Mouse (Mus musculus) heart, embryonic 11.5 days (tissue): ENCODE data around the gene Tmprss13. TPM values are rescaled to one million over a fixed set of nuclear protein-coding genes. Genes with fewer than 3 reads are reported as not detected.

ENCODE experiments used
- ATAC-seq: fragments of 200-750 bp; cut with Nextera tagmentation; replicated peaks from 2 replicates; pipeline ENCODE4 v1.8.0; 2017; ENCODE audit warnings: moderate library complexity; ENCODE audit not compliant: insufficient number of reproducible peaks, low FRiP score, low TSS enrichment
- H3K27ac ChIP-seq: fragments of 300-500 bp; sonication (generic); 2 replicates; pipeline ENCODE4 v1.5.1; 2014; ENCODE audit warnings: mild to moderate bottlenecking, low read depth, low read length
- H3K27me3 ChIP-seq: fragments of 300-500 bp; sonication (generic); 2 replicates; pipeline ENCODE4 v1.6.1; 2014; ENCODE audit warnings: mild to moderate bottlenecking, low read length, mixed read lengths; ENCODE audit not compliant: control insufficient read depth, insufficient read depth
- H3K36me3 ChIP-seq: fragments of 300-500 bp; sonication (generic); 2 replicates; pipeline ENCODE4 v1.6.1; 2014; ENCODE audit warnings: mild to moderate bottlenecking, low read length, moderate library complexity, mixed read lengths; ENCODE audit not compliant: control insufficient read depth, insufficient read depth
- H3K4me1 ChIP-seq: fragments of 300-500 bp; sonication (generic); 2 replicates; pipeline ENCODE4 v1.6.1; 2014; ENCODE audit warnings: low read length; ENCODE audit not compliant: control insufficient read depth, insufficient read depth
- H3K4me2 ChIP-seq: fragments of 300-500 bp; sonication (generic); 2 replicates; pipeline ENCODE4 v1.6.1; 2014; ENCODE audit warnings: mild to moderate bottlenecking, moderate library complexity
- H3K4me3 ChIP-seq: fragments of 300-500 bp; sonication (generic); 2 replicates; pipeline ENCODE4 v1.5.1; 2014; ENCODE audit warnings: low read depth, low read length
- H3K9ac ChIP-seq: fragments of 300-500 bp; sonication (generic); 2 replicates; pipeline ENCODE4 v1.6.1; 2014; ENCODE audit warnings: mild to moderate bottlenecking, low read depth, low read length, moderate library complexity
- H3K9me3 ChIP-seq: fragments of 300-500 bp; sonication (generic); replicated peaks from 2 replicates; pipeline ENCODE4 v1.6.1; 2016; ENCODE audit warnings: low read length; ENCODE audit not compliant: control insufficient read depth
- WGBS: fragments of 180-500 bp; shearing (Covaris S2); extraction: QIAGEN DNeasy Blood & Tissue Kit; methylation state at CpG from one replicate; pipeline ENCODE4 v1.1.7; 2014; ENCODE audit not compliant: insufficient replicate concordance; 5-methylcytosine and 5-hydroxymethylcytosine counted together
- polyA plus RNA-seq: library from polyadenylated mRNA; unstranded; fragments of >200 nt; fragmentation: Nextera tagmentation; extraction: Ambion mirVana; gene quantifications from 2 replicates; pipeline ENCODE4 v1.2.1, GENCODE M21; 2014

The Tmprss13 gene
- polyA plus RNA-seq, 1 experiment from 2014 or later: 0.31 TPM

DNA sequence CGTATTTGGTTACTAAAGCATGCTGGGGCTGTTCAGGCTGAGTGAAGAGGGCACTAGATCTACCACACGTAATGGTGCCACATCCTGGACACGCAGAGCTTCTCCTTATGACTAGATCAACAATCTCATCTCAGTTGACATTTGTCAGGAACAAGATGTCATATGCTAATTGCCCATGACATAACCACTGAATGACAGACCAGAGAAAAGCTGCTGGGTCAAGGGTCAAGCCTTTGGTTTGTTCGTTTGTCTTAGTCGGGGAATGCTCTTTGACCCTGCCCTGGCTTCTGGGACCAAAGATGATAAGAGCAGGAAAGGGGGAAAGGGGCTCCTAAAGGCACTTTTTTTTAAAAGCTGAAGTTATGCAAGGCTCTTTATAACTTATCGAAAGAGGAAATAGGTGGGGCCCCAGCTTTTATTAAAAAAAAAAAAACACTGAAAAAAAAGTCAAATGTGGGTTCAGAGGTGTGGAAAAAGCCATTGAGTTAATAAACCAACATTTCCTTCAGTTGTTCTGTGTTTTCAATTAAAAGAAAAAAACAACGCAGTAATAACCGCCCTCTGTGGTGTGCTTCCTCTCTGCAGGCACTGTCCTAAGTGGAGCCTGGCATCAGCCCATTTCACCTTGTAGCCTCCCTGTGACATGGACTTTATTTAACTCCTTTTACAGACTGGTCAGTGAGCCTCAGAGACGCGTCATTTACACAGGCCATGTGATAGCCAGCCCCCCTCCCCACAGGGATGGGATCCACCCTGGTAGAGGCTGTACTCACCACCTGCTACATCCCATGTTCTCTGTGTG is 24.5 kb upstream of the Tmprss13 start:
- no peak overlapping the region for H3K4me3 ChIP-seq
- WGBS: 47% methylated on average over 10 of the region's 10 CpGs
- no peak overlapping the region for H3K4me2 ChIP-seq
- H3K36me3 ChIP-seq: no peaks in the 10 kb centered on the region
- no peaks in the 10 kb centered on the region for H3K4me1 ChIP-seq
- ATAC-seq: no peak
- no peak overlapping the region for H3K9ac ChIP-seq
- no peaks in the 10 kb centered on the region for H3K9me3 ChIP-seq
- H3K27me3 ChIP-seq: no peaks in the 10 kb centered on the region
- no peak overlapping the region for H3K27ac ChIP-seq

DNA sequence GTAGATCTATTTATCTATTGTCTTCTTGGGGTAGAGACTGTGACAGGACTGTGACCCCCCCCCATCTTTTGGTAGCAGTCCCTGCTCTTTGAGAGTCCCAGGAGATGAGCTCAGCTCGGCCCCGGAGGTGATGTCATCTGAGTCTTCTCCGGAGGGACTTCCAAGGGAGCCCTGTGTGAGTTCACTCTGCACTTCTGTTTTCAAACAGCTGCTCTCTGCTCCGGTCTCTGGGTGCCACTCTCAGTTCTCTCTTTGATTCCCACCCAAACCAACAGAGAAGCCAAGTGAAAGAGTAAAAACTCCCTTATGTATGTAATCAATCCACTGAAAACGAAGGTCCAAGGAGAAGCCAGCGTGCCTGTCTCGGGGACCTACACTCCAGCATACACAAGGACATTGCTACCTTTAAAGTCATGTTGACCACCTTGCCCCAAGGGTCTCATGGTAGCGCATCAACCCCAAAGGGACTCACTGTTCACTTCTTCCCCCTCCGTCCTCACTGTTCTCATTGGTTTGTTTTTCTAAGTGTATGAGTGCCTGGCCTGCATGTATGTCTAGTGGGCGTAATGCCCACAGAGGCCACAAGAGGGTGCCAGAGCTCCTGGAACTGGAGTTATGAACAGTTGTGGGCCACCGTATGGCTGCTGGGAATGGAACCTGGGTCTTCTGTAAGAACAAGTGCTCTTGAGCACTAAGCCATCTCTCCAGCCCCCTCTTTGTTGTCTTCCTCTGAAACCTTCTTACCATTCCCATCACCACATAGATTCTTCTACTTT is 19.5 kb upstream of the Tmprss13 start:
- H3K9me3 ChIP-seq: no peaks in the 10 kb centered on the region
- no peak for ATAC-seq
- no peak overlapping the region for H3K4me2 ChIP-seq
- no peaks in the 10 kb centered on the region for H3K4me1 ChIP-seq
- no peaks in the 10 kb centered on the region for H3K36me3 ChIP-seq
- H3K9ac ChIP-seq: no peak overlapping the region
- WGBS: 75% methylated on average over 11 of the region's 11 CpGs
- H3K4me3 ChIP-seq: no peak overlapping the region
- H3K27ac ChIP-seq: no peak overlapping the region
- no peaks in the 10 kb centered on the region for H3K27me3 ChIP-seq

DNA sequence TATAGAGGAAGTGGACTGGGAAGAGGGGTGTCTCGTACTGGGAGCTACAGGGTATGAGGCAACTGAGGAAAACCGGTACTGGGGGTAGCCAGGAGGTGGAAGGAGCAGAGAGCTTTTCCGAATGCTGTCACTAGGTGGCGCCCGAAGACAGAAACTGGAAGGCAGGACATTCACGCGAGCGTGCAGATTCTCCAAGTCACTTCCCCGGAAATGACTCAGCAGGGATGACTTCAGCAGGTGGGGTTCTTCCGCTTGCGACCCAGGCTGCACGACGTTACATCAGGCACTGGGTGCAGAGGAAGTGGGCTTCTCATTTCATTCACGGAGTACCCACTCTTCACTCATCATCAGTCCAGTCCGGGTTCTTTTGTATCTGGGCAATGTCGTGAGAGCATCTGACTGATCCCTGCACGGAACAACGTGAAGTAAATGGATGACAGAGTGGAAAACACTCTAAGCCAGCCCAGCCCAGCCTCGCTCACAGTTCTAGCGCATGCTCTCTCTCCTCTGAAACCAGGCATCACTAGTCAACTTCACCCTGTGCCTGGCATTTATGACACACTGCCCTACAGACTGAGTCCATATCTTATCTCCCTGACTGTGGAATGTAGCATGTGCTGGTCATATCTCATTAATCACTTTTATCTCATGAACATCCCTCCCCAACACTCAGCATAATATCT is 18.3 kb upstream of the Tmprss13 start:
- H3K36me3 ChIP-seq: no peaks in the 10 kb centered on the region
- peak overlapping the region; percentile 4; the same call in 1 of the 2 replicates for H3K9ac ChIP-seq
- peak overlapping the region; percentile 55 for H3K4me2 ChIP-seq
- H3K27ac ChIP-seq: no peak overlapping the region
- no peaks in the 10 kb centered on the region for H3K9me3 ChIP-seq
- no peaks in the 10 kb centered on the region for H3K4me1 ChIP-seq
- peak overlapping the region; percentile 22; the same call in 1 of the 2 replicates for H3K4me3 ChIP-seq
- WGBS: 13% methylated on average over 20 of the region's 20 CpGs
- no peaks in the 10 kb centered on the region for H3K27me3 ChIP-seq
- peak; percentile 79 for ATAC-seq

DNA sequence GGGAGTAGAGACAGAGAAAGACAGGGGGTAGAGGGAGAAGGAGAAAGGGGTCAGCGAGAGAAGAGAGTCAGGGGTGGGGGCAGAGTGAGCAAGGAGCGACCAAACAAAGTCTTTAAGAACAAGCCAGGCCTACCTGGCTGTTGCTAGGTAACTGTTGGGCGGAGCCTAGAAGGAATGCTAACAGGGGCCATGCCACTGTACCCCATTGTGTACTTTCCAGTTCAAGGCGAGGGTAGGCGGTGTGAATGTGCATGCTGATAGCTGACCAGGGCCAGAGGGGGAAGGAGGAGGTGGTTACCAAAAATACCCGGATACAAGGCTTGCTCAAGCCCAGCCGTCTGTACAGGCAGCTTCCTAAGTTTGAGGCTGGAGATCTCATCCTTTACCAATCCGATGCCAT is 17.1 kb upstream of the Tmprss13 start:
- 76% methylated on average over 8 of the region's 8 CpGs for WGBS
- no peaks in the 10 kb centered on the region for H3K9me3 ChIP-seq

DNA sequence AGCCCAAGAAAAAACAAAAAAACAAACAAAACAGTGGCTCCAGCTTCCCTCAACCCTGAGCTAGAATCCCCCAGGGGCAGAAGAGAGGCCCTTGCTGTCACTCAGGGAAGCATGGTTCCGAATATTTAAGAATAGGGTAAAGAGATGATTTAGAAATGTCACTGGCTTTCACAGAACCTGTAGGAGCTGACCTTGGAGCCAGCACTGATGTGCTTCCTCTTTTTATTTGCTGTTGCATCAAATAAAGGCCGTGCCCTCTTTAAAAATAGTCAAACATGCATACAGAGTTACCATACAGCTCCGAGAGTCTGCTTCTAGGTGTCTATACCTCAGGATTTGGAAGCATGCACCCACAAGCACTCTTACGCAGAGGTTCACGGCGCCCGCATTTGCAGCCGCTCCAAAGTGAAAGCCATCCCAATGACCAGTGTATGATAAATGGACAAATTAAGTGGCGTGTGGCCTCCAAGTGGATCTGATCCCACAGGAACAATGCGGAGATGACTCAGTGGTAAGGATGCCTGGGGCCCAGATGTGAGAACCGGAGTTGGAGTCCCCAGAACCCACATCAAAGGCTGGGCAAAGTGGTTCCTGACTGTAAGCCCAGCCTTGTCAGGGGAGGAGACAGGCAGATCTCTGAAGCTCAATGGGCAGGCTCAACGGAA is 12.0 kb upstream of the Tmprss13 start:
- H3K27me3 ChIP-seq: no peaks in the 10 kb centered on the region
- H3K4me2 ChIP-seq: no peak overlapping the region
- no peak overlapping the region for H3K4me3 ChIP-seq
- H3K9me3 ChIP-seq: no peaks in the 10 kb centered on the region
- no peak for ATAC-seq
- H3K9ac ChIP-seq: no peak overlapping the region
- H3K4me1 ChIP-seq: no peaks in the 10 kb centered on the region
- H3K27ac ChIP-seq: no peak overlapping the region
- no peaks in the 10 kb centered on the region for H3K36me3 ChIP-seq
- WGBS: 79% methylated on average over 12 of the region's 12 CpGs

More for the DNA sequence above, 17.1 kb upstream of the Tmprss13 start:
- H3K9ac ChIP-seq: no peak overlapping the region
- no peaks in the 10 kb centered on the region for H3K27me3 ChIP-seq
- no peak for ATAC-seq
- no peak overlapping the region for H3K4me2 ChIP-seq
- H3K4me3 ChIP-seq: no peak overlapping the region
- H3K27ac ChIP-seq: no peak overlapping the region
- H3K36me3 ChIP-seq: no peaks in the 10 kb centered on the region
- no peaks in the 10 kb centered on the region for H3K4me1 ChIP-seq

DNA sequence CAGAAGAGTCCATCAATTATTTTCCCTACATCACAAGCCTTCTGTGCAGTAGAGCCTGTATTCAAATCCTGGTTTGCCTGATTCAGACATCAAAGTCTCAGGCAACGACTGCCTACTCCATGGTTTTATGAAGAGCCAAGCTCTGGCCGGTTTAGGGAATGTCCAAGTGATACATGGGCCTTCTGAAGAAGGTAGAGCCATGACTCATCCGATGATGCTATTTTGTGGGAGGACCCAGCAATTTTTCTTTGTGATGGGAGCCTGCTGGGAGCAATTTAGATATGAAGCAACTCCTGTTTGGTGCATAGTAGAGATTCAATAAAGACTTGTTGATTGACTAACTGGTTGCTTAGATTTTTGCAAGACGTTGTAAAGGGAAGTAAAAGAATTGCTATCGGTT is 10.4 kb upstream of the Tmprss13 start:
- no peak overlapping the region for H3K4me3 ChIP-seq
- no peak for ATAC-seq
- no peaks in the 10 kb centered on the region; the same call in 1 of the 2 replicates for H3K27me3 ChIP-seq
- H3K36me3 ChIP-seq: no peaks in the 10 kb centered on the region
- 83% methylated on average over 5 of the region's 5 CpGs for WGBS
- H3K27ac ChIP-seq: no peak overlapping the region
- no peak overlapping the region for H3K4me2 ChIP-seq
- H3K9me3 ChIP-seq: no peaks in the 10 kb centered on the region
- H3K4me1 ChIP-seq: no peaks in the 10 kb centered on the region
- H3K9ac ChIP-seq: no peak overlapping the region

DNA sequence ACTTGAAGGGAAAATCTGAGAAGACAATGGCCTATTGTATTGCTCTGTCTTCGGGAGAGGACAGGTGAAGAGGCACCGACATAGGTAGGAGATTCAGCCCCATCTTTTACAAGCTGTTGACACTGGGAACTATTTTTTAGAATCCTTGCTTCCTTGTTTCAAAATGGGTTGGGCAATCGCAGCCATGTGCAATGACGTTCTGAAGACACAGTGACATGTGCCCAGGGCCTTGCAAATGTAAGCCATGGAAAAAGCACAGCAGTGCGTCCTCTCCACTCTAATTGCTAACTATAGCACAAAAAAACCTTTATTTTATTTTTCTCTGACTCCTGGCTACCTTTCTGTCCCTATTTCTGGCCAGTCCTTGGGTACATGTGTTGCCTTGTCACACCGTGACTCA is 7.0 kb upstream of the Tmprss13 start:
- H3K4me2 ChIP-seq: no peak overlapping the region
- no peaks in the 10 kb centered on the region for H3K36me3 ChIP-seq
- no peak for ATAC-seq
- no peak overlapping the region for H3K4me3 ChIP-seq
- no peaks in the 10 kb centered on the region for H3K4me1 ChIP-seq
- no peak overlapping the region for H3K9ac ChIP-seq
- no peaks in the 10 kb centered on the region for H3K9me3 ChIP-seq
- H3K27ac ChIP-seq: no peak overlapping the region
- 80% methylated on average over 6 of the region's 6 CpGs for WGBS
- peaks cover 7% of the 10 kb centered on the region for H3K27me3 ChIP-seq

DNA sequence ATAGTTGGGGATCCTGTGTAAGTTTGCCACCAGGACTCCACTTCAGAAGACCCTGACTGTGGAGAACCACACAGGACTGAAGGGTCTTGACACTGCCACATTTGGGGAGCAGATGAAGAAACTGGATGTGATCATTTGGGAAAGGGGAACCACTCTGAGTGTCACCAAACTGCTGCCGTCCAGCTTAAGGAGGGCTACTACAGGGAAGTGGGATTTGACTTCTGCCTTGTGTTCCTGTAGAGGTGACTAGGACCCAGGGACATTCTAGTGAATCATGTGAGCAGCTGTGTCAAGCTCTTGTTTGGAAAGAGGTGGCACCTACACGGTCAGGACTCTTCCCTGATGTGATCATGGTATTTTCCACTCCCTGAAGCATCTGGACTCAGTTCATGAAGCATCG is 5.0 kb upstream of the Tmprss13 start:
- no peaks in the 10 kb centered on the region for H3K9me3 ChIP-seq
- WGBS: 74% methylated on average over 3 of the region's 3 CpGs
- H3K36me3 ChIP-seq: no peaks in the 10 kb centered on the region
- ATAC-seq: no peak
- no peaks in the 10 kb centered on the region for H3K4me1 ChIP-seq
- H3K4me2 ChIP-seq: no peak overlapping the region
- peaks cover 19% of the 10 kb centered on the region for H3K27me3 ChIP-seq
- no peak overlapping the region for H3K9ac ChIP-seq
- no peak overlapping the region for H3K4me3 ChIP-seq
- no peak overlapping the region for H3K27ac ChIP-seq
